Mouse (Mus musculus): Measurements from ENCODE around the gene Otc. TPM values are rescaled to one million over a fixed set of nuclear protein-coding genes. Genes with fewer than 3 reads are reported as not detected.

Gene Otc
- polyA plus RNA-seq, 1 experiment = not detected

GRCm38 (mm10) chrX:10239515-10239914 lies 12.6 kb upstream of the Otc start:
- TF ChIP-seq CTCF (IDR thresholded peaks at IDR 0.05; ENCODE audit: extremely low read depth, insufficient read depth, insufficient read length, insufficient replicate concordance) (no peak), POLR2A (IDR thresholded peaks at IDR 0.05; ENCODE audit: low read depth, low read length) (no peak)
- no peak for DNase-seq (ENCODE audit: low read depth in 1 of 2, low spot score in 2 of 2)
- Histone ChIP-seq H3K27ac (ENCODE audit: insufficient read depth, low read length) (no peak overlapping the region), H3K36me3 (ENCODE audit: control insufficient read depth, insufficient read depth, low read length) (no peaks in the 10 kb centered on the region), H3K4me3 (ENCODE audit: extremely low read depth, insufficient read depth, insufficient read length) (no peak overlapping the region), H3K27me3 (ENCODE audit: control insufficient read depth, insufficient read depth, low read length) (no peaks in the 10 kb centered on the region), H3K4me1 (ENCODE audit: control insufficient read depth, insufficient read depth, insufficient read length) (no peaks in the 10 kb centered on the region)
- 83% methylated on average over 4 of the region's 4 CpGs for WGBS

- 76% methylated on average over 3 of the region's 3 CpGs for WGBS
- DNase-seq (ENCODE audit: low read depth in 1 of 2, low spot score in 2 of 2) = no peak
- no peak overlapping the region for H3K27ac ChIP-seq (ENCODE audit: insufficient read depth, low read length)
Measured at GRCm38 (mm10) chrX:10243916-10244315, 8.2 kb upstream of the Otc start.

GRCm38 (mm10) chrX:10251357-10251756 lies 748 bp upstream of the Otc start:
- Histone ChIP-seq H3K4me3 (ENCODE audit: extremely low read depth, insufficient read depth, insufficient read length) (no peak overlapping the region), H3K27me3 (ENCODE audit: control insufficient read depth, insufficient read depth, low read length) (no peaks in the 10 kb centered on the region), H3K4me1 (ENCODE audit: control insufficient read depth, insufficient read depth, insufficient read length) (no peaks in the 10 kb centered on the region), H3K36me3 (ENCODE audit: control insufficient read depth, insufficient read depth, low read length) (no peaks in the 10 kb centered on the region), H3K27ac (ENCODE audit: insufficient read depth, low read length) (no peak overlapping the region)
- TF ChIP-seq POLR2A (IDR thresholded peaks at IDR 0.05; ENCODE audit: low read depth, low read length) (no peak), CTCF (IDR thresholded peaks at IDR 0.05; ENCODE audit: extremely low read depth, insufficient read depth, insufficient read length, insufficient replicate concordance) (no peak)
- no peak for DNase-seq (ENCODE audit: low read depth in 1 of 2, low spot score in 2 of 2)

More at GRCm38 (mm10) chrX:10243916-10244315, 8.2 kb upstream of the Otc start:
- TF ChIP-seq POLR2A (IDR thresholded peaks at IDR 0.05; ENCODE audit: low read depth, low read length) (no peak), CTCF (IDR thresholded peaks at IDR 0.05; ENCODE audit: extremely low read depth, insufficient read depth, insufficient read length, insufficient replicate concordance) (no peak)
- Histone ChIP-seq H3K4me1 (ENCODE audit: control insufficient read depth, insufficient read depth, insufficient read length) (no peaks in the 10 kb centered on the region), H3K27me3 (ENCODE audit: control insufficient read depth, insufficient read depth, low read length) (no peaks in the 10 kb centered on the region), H3K4me3 (ENCODE audit: extremely low read depth, insufficient read depth, insufficient read length) (no peak overlapping the region), H3K36me3 (ENCODE audit: control insufficient read depth, insufficient read depth, low read length) (no peaks in the 10 kb centered on the region)

- no peaks in the 10 kb centered on the region for H3K36me3 ChIP-seq (ENCODE audit: control insufficient read depth, insufficient read depth, low read length)
- TF ChIP-seq CTCF (IDR thresholded peaks at IDR 0.05; ENCODE audit: extremely low read depth, insufficient read depth, insufficient read length, insufficient replicate concordance) = no peak
- TF ChIP-seq POLR2A (IDR thresholded peaks at IDR 0.05; ENCODE audit: low read depth, low read length) = no peak
- no peak overlapping the region for H3K27ac ChIP-seq (ENCODE audit: insufficient read depth, low read length)
- no peaks in the 10 kb centered on the region for H3K4me1 ChIP-seq (ENCODE audit: control insufficient read depth, insufficient read depth, insufficient read length)
- no peaks in the 10 kb centered on the region for H3K27me3 ChIP-seq (ENCODE audit: control insufficient read depth, insufficient read depth, low read length)
- WGBS = 76% methylated on average over 1 of the region's 1 CpGs
- DNase-seq (ENCODE audit: low read depth in 1 of 2, low spot score in 2 of 2) = no peak
- no peak overlapping the region for H3K4me3 ChIP-seq (ENCODE audit: extremely low read depth, insufficient read depth, insufficient read length)
Measured at GRCm38 (mm10) chrX:10257774-10258173, 5.7 kb downstream of the Otc start.

- 79% methylated on average over 5 of the region's 5 CpGs for WGBS
- TF ChIP-seq CTCF (IDR thresholded peaks at IDR 0.05; ENCODE audit: extremely low read depth, insufficient read depth, insufficient read length, insufficient replicate concordance) (no peak), POLR2A (IDR thresholded peaks at IDR 0.05; ENCODE audit: low read depth, low read length) (no peak)
- Histone ChIP-seq H3K27ac (ENCODE audit: insufficient read depth, low read length) (no peak overlapping the region), H3K4me1 (ENCODE audit: control insufficient read depth, insufficient read depth, insufficient read length) (no peaks in the 10 kb centered on the region), H3K4me3 (ENCODE audit: extremely low read depth, insufficient read depth, insufficient read length) (no peak overlapping the region), H3K36me3 (ENCODE audit: control insufficient read depth, insufficient read depth, low read length) (no peaks in the 10 kb centered on the region), H3K27me3 (ENCODE audit: control insufficient read depth, insufficient read depth, low read length) (no peaks in the 10 kb centered on the region)
- DNase-seq (ENCODE audit: low read depth in 1 of 2, low spot score in 2 of 2) = no peak
Measured at GRCm38 (mm10) chrX:10258260-10258659, 6.2 kb downstream of the Otc start.

- Histone ChIP-seq H3K27me3 (ENCODE audit: control insufficient read depth, insufficient read depth, low read length) (no peaks in the 10 kb centered on the region), H3K4me1 (ENCODE audit: control insufficient read depth, insufficient read depth, insufficient read length) (no peaks in the 10 kb centered on the region), H3K27ac (ENCODE audit: insufficient read depth, low read length) (no peak overlapping the region), H3K4me3 (ENCODE audit: extremely low read depth, insufficient read depth, insufficient read length) (no peak overlapping the region), H3K36me3 (ENCODE audit: control insufficient read depth, insufficient read depth, low read length) (no peaks in the 10 kb centered on the region)
- no peak for DNase-seq (ENCODE audit: low read depth in 1 of 2, low spot score in 2 of 2)
- WGBS = 57% methylated on average over 3 of the region's 3 CpGs
- no peak for TF ChIP-seq CTCF (IDR thresholded peaks at IDR 0.05; ENCODE audit: extremely low read depth, insufficient read depth, insufficient read length, insufficient replicate concordance)
- TF ChIP-seq POLR2A (IDR thresholded peaks at IDR 0.05; ENCODE audit: low read depth, low read length) = no peak
Measured at GRCm38 (mm10) chrX:10268308-10268707, 16.2 kb downstream of the Otc start.

GRCm38 (mm10) chrX:10268761-10269437 lies 16.8 kb downstream of the Otc start:
- WGBS = 87% methylated on average over 4 of the region's 4 CpGs
- Histone ChIP-seq H3K36me3 (ENCODE audit: control insufficient read depth, insufficient read depth, low read length) (no peaks in the 10 kb centered on the region), H3K27me3 (ENCODE audit: control insufficient read depth, insufficient read depth, low read length) (no peaks in the 10 kb centered on the region), H3K27ac (ENCODE audit: insufficient read depth, low read length) (no peak overlapping the region), H3K4me3 (ENCODE audit: extremely low read depth, insufficient read depth, insufficient read length) (no peak overlapping the region), H3K4me1 (ENCODE audit: control insufficient read depth, insufficient read depth, insufficient read length) (no peaks in the 10 kb centered on the region)
- TF ChIP-seq POLR2A (IDR thresholded peaks at IDR 0.05; ENCODE audit: low read depth, low read length) (no peak), CTCF (IDR thresholded peaks at IDR 0.05; ENCODE audit: extremely low read depth, insufficient read depth, insufficient read length, insufficient replicate concordance) (no peak)
- DNase-seq (ENCODE audit: low read depth in 1 of 2, low spot score in 2 of 2) = no peak
